Mouse (Mus musculus): ENCODE measurements around the gene Tm4sf1.

DNA sequence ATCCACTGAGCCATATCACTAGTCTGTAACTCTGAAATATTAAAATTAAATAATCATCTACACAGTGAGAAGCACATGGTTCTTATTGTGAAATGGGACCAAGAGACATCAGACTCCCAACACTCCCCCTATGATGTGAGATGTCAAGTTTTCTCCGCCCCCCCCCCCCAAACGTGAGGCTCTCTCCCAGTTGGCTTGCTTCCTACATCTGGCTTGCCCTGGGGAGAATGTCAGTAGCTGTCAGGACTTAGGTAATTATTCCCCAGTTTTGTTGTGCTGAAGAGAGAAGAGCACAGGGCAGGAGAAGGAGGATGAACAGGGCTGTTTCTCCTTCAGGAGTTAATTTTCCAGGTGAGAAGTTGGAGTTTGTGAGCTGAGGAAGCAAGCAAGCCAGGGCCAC, 1.1 kb upstream of the Tm4sf1 start:
- no peak for TF ChIP-seq CTCF (IDR thresholded peaks at IDR 0.05; ENCODE audit: borderline replicate concordance, insufficient read depth, low read depth, low read length)
- no peak for TF ChIP-seq POLR2A (IDR thresholded peaks at IDR 0.05; ENCODE audit: borderline replicate concordance, insufficient read depth, low read length)

Measured in cerebellum, adult 2 months (tissue).